Mouse (Mus musculus): ENCODE measurements around the gene Fam217a. TPM values are rescaled to one million over a fixed set of nuclear protein-coding genes. Genes with fewer than 3 reads are reported as not detected.
"Not testable (repeated sequence)": the region's sequence is repeated elsewhere in the genome, so short reads cannot be mapped to it uniquely, and the experiment has no call there.

Fam217a gene
- polyA plus RNA-seq (2015; fragmentation: Nextera tagmentation; extraction: Ambion mirVana), result 0.54 and 1.2 TPM in 2 replicates

GRCm38 (mm10) chr13:34924210-34924609, at the start of gene Fam217a, which contains the start of gene 4933417A18Rik:
TSS of gene Fam217a (minus strand) at chr13:34924310.
TSS of gene 4933417A18Rik (plus strand) at chr13:34924409.
- Histone ChIP-seq H3K4me1 (ENCODE audit: control insufficient read depth, insufficient read depth, low read length) (no peaks in the 10 kb centered on the region), H3K27ac (ENCODE audit: low read length) (no peak within 1 kb of the TSS), H3K9ac (ENCODE audit: low read depth, low read length) (no peak within 1 kb of the TSS), H3K4me3 (ENCODE audit: low read length) (no peak within 1 kb of the TSS), H3K36me3 (ENCODE audit: control insufficient read depth, insufficient read depth, low read length) (no peaks in the 10 kb centered on the region), H3K27me3 (replicated peaks; ENCODE audit: control insufficient read depth, insufficient read depth, low read length) (no peaks in the 10 kb centered on the region), H3K4me2 (ENCODE audit: low read depth, low read length) (no peak within 1 kb of the TSS), H3K9me3 (ENCODE audit: control insufficient read depth, low read length) (no peaks in the 10 kb centered on the region)
- WGBS, result 81% methylated on average over 4 of the region's 4 CpGs
- ATAC-seq, result no peak

GRCm38 (mm10) chr13:34973770-34974169, 49.7 kb upstream of the Fam217a start:
- no peak for ATAC-seq
- H3K9me3 ChIP-seq (ENCODE audit: control insufficient read depth, low read length), result no peaks in the 10 kb centered on the region
- no peaks in the 10 kb centered on the region for H3K4me1 ChIP-seq (ENCODE audit: control insufficient read depth, insufficient read depth, low read length)
- H3K27me3 ChIP-seq (replicated peaks; ENCODE audit: control insufficient read depth, insufficient read depth, low read length), result no peaks in the 10 kb centered on the region
- no peak overlapping the region for H3K9ac ChIP-seq (ENCODE audit: low read depth, low read length)
- 31% methylated on average over 1 of the region's 1 CpGs for WGBS
- H3K4me3 ChIP-seq (ENCODE audit: low read length), result no peak overlapping the region
- H3K27ac ChIP-seq (ENCODE audit: low read length), result no peak overlapping the region
- peaks cover 11% of the 10 kb centered on the region for H3K36me3 ChIP-seq (ENCODE audit: control insufficient read depth, insufficient read depth, low read length)
- no peak overlapping the region for H3K4me2 ChIP-seq (ENCODE audit: low read depth, low read length)

- 40% methylated on average over 1 of the region's 1 CpGs for WGBS
- Histone ChIP-seq H3K4me1 (ENCODE audit: control insufficient read depth, insufficient read depth, low read length) (no peaks in the 10 kb centered on the region), H3K27ac (ENCODE audit: low read length) (no peak overlapping the region)
Measured at GRCm38 (mm10) chr13:34973149-34973548, 49.0 kb upstream of the Fam217a start.

GRCm38 (mm10) chr13:34972456-34972855, 48.3 kb upstream of the Fam217a start:
- not testable (repeated sequence) for ATAC-seq; H3K4me2 ChIP-seq (ENCODE audit: low read depth, low read length); H3K36me3 ChIP-seq (ENCODE audit: control insufficient read depth, insufficient read depth, low read length); H3K27ac ChIP-seq (ENCODE audit: low read length); H3K9me3 ChIP-seq (ENCODE audit: control insufficient read depth, low read length); H3K4me3 ChIP-seq (ENCODE audit: low read length); H3K9ac ChIP-seq (ENCODE audit: low read depth, low read length); H3K4me1 ChIP-seq (ENCODE audit: control insufficient read depth, insufficient read depth, low read length); H3K27me3 ChIP-seq (replicated peaks; ENCODE audit: control insufficient read depth, insufficient read depth, low read length)

More at GRCm38 (mm10) chr13:34973149-34973548, 49.0 kb upstream of the Fam217a start:
- ATAC-seq, result no peak
- H3K4me3 ChIP-seq (ENCODE audit: low read length), result no peak overlapping the region
- no peak overlapping the region for H3K9ac ChIP-seq (ENCODE audit: low read depth, low read length)
- no peaks in the 10 kb centered on the region for H3K9me3 ChIP-seq (ENCODE audit: control insufficient read depth, low read length)
- no peaks in the 10 kb centered on the region for H3K27me3 ChIP-seq (replicated peaks; ENCODE audit: control insufficient read depth, insufficient read depth, low read length)
- H3K36me3 ChIP-seq (ENCODE audit: control insufficient read depth, insufficient read depth, low read length), result peaks cover 8% of the 10 kb centered on the region; the same call in 1 of the 2 replicates
- no peak overlapping the region for H3K4me2 ChIP-seq (ENCODE audit: low read depth, low read length)

- not testable (repeated sequence) for H3K36me3 ChIP-seq (ENCODE audit: control insufficient read depth, insufficient read depth, low read length); H3K4me2 ChIP-seq (ENCODE audit: low read depth, low read length); H3K27me3 ChIP-seq (replicated peaks; ENCODE audit: control insufficient read depth, insufficient read depth, low read length); H3K4me1 ChIP-seq (ENCODE audit: control insufficient read depth, insufficient read depth, low read length); H3K9me3 ChIP-seq (ENCODE audit: control insufficient read depth, low read length); H3K9ac ChIP-seq (ENCODE audit: low read depth, low read length); H3K4me3 ChIP-seq (ENCODE audit: low read length); H3K27ac ChIP-seq (ENCODE audit: low read length)
- ATAC-seq, result 0 out of 2 replicates have a peak, but pooled peaks have one; percentile 54
- 77% methylated on average over 9 of the region's 9 CpGs for WGBS
Measured at GRCm38 (mm10) chr13:34965647-34966046, 41.5 kb upstream of the Fam217a start.

- H3K4me2 ChIP-seq (ENCODE audit: low read depth, low read length), result peak overlapping the region; percentile 77
- ATAC-seq, result peak; percentile 70
- H3K27ac ChIP-seq (ENCODE audit: low read length), result no peak overlapping the region
- peaks cover 7% of the 10 kb centered on the region; the same call in 1 of the 2 replicates for H3K4me1 ChIP-seq (ENCODE audit: control insufficient read depth, insufficient read depth, low read length)
- 9% methylated on average over 5 of the region's 5 CpGs for WGBS
- H3K9ac ChIP-seq (ENCODE audit: low read depth, low read length), result no peak overlapping the region
- H3K9me3 ChIP-seq (ENCODE audit: control insufficient read depth, low read length), result no peaks in the 10 kb centered on the region
- H3K4me3 ChIP-seq (ENCODE audit: low read length), result peak overlapping the region; percentile 51
- H3K36me3 ChIP-seq (ENCODE audit: control insufficient read depth, insufficient read depth, low read length), result no peaks in the 10 kb centered on the region
- no peaks in the 10 kb centered on the region; the same call in 1 of the 2 replicates for H3K27me3 ChIP-seq (replicated peaks; ENCODE audit: control insufficient read depth, insufficient read depth, low read length)
Measured at GRCm38 (mm10) chr13:34964866-34965265, 40.8 kb upstream of the Fam217a start.

- Histone ChIP-seq H3K4me2 (ENCODE audit: low read depth, low read length) (peak overlapping the region; percentile 77), H3K9me3 (ENCODE audit: control insufficient read depth, low read length) (no peaks in the 10 kb centered on the region), H3K4me1 (ENCODE audit: control insufficient read depth, insufficient read depth, low read length) (peaks cover 7% of the 10 kb centered on the region; the same call in 1 of the 2 replicates), H3K36me3 (ENCODE audit: control insufficient read depth, insufficient read depth, low read length) (no peaks in the 10 kb centered on the region), H3K27me3 (replicated peaks; ENCODE audit: control insufficient read depth, insufficient read depth, low read length) (no peaks in the 10 kb centered on the region; the same call in 1 of the 2 replicates), H3K27ac (ENCODE audit: low read length) (no peak overlapping the region), H3K4me3 (ENCODE audit: low read length) (peak overlapping the region; percentile 51), H3K9ac (ENCODE audit: low read depth, low read length) (0 out of 2 replicates have a peak overlapping the region, but pooled peaks have one; percentile 64)
- peak; percentile 32 for ATAC-seq
- 3% methylated on average over 14 of the region's 14 CpGs for WGBS
Measured at GRCm38 (mm10) chr13:34964419-34964818, 40.3 kb upstream of the Fam217a start.

GRCm38 (mm10) chr13:34963511-34964397, 39.6 kb upstream of the Fam217a start, which contains the start of gene Eci3:
TSS of gene Eci3 (minus strand) at chr13:34963810.
- H3K4me3 ChIP-seq (ENCODE audit: low read length), result peak within 1 kb of the TSS; percentile 51
- no peak within 1 kb of the TSS for H3K27ac ChIP-seq (ENCODE audit: low read length)
- H3K9ac ChIP-seq (ENCODE audit: low read depth, low read length), result peak within 1 kb of the TSS; percentile 64
- no peaks in the 10 kb centered on the region for H3K9me3 ChIP-seq (ENCODE audit: control insufficient read depth, low read length)
- H3K27me3 ChIP-seq (replicated peaks; ENCODE audit: control insufficient read depth, insufficient read depth, low read length), result no peaks in the 10 kb centered on the region; the same call in 1 of the 2 replicates
- H3K4me1 ChIP-seq (ENCODE audit: control insufficient read depth, insufficient read depth, low read length), result peaks cover 7% of the 10 kb centered on the region; the same call in 1 of the 2 replicates
- WGBS, result 2% methylated on average over 32 of the region's 32 CpGs
- H3K36me3 ChIP-seq (ENCODE audit: control insufficient read depth, insufficient read depth, low read length), result no peaks in the 10 kb centered on the region
- peak; percentile 91 for ATAC-seq
- peak within 1 kb of the TSS; percentile 77 for H3K4me2 ChIP-seq (ENCODE audit: low read depth, low read length)

GRCm38 (mm10) chr13:34960996-34961770, 37.1 kb upstream of the Fam217a start:
- ATAC-seq, result no peak
- no peak overlapping the region for H3K27ac ChIP-seq (ENCODE audit: low read length)
- 78% methylated on average over 4 of the region's 4 CpGs for WGBS

More at GRCm38 (mm10) chr13:34960996-34961770, 37.1 kb upstream of the Fam217a start:
- peaks cover 7% of the 10 kb centered on the region; the same call in 1 of the 2 replicates for H3K4me1 ChIP-seq (ENCODE audit: control insufficient read depth, insufficient read depth, low read length)
- no peaks in the 10 kb centered on the region for H3K9me3 ChIP-seq (ENCODE audit: control insufficient read depth, low read length)
- no peak overlapping the region for H3K9ac ChIP-seq (ENCODE audit: low read depth, low read length)
- no peaks in the 10 kb centered on the region; the same call in 1 of the 2 replicates for H3K27me3 ChIP-seq (replicated peaks; ENCODE audit: control insufficient read depth, insufficient read depth, low read length)
- H3K36me3 ChIP-seq (ENCODE audit: control insufficient read depth, insufficient read depth, low read length), result no peaks in the 10 kb centered on the region
- H3K4me3 ChIP-seq (ENCODE audit: low read length), result no peak overlapping the region
- H3K4me2 ChIP-seq (ENCODE audit: low read depth, low read length), result no peak overlapping the region
